Mouse (Mus musculus): ENCODE data around the gene Yaf2.

GRCm38 (mm10) chr15:93265231-93265630 is 71.5 kb downstream of the Yaf2 start:
- TF ChIP-seq CTCF (IDR thresholded peaks at IDR 0.05) (no peak), EP300 (IDR thresholded peaks at IDR 0.05) (no peak)

All from lung, postnatal 0 days (tissue).